ENCODE assay signal across 8 mouse cellular contexts in genomic region chr6:66535028-66535862, GRCm38 (mm10). TPM values are rescaled to one million over a fixed set of nuclear protein-coding genes. Genes with fewer than 3 reads are reported as not detected.
DNase-seq lines count a peak whose midpoint lies in the region; ATAC-seq and TF ChIP-seq lines count a peak whose summit lies in the region.

Gene Mad2l1, plus strand, starts transcription at chr6:66535390.

- peak within 1 kb of the TSS; percentile 83 for H3K4me3 ChIP-seq in G1E (ENCODE audit: low read depth, low read length)
- peak within 1 kb of the TSS; percentile 86 for H3K4me3 ChIP-seq in forebrain, embryonic 16.5 days (replicated peaks; ENCODE audit: low read length)
- peak within 1 kb of the TSS; percentile 57 for H3K4me3 ChIP-seq in layer of hippocampus, adult 2 months
- H3K4me3 ChIP-seq in lung, embryonic 14.5 days (ENCODE audit: low read depth, low read length) = peak within 1 kb of the TSS; percentile 78
- H3K4me3 ChIP-seq in olfactory bulb, adult 2 months (ENCODE audit: insufficient read depth, low read depth, low read length) = peak within 1 kb of the TSS; percentile 81
- H3K4me3 ChIP-seq in thymus, adult 2 months (ENCODE audit: control insufficient read depth, insufficient read depth, low read length) = peak within 1 kb of the TSS; percentile 78

- H3K4me1 ChIP-seq in G1E (ENCODE audit: insufficient read depth, low read depth, low read length) = peaks cover 17% of the 10 kb centered on the region
- peaks cover 13% of the 10 kb centered on the region for H3K4me1 ChIP-seq in forebrain, embryonic 16.5 days (replicated peaks; ENCODE audit: control insufficient read depth, insufficient read depth, low read length)
- no peaks in the 10 kb centered on the region; the same call in 1 of the 2 replicates for H3K4me1 ChIP-seq in lung, embryonic 14.5 days (ENCODE audit: insufficient read depth)
- no peaks in the 10 kb centered on the region for H3K4me1 ChIP-seq in olfactory bulb, adult 2 months (ENCODE audit: control insufficient read depth, insufficient read depth, low read length)
- no peaks in the 10 kb centered on the region for H3K4me1 ChIP-seq in thymus, adult 2 months (replicated peaks; ENCODE audit: control insufficient read depth, insufficient read depth, low read length)

- peak within 1 kb of the TSS; percentile 90 for H3K27ac ChIP-seq in forebrain, embryonic 16.5 days (ENCODE audit: low read length)
- peak within 1 kb of the TSS; percentile 91 for H3K27ac ChIP-seq in layer of hippocampus, adult 2 months
- H3K27ac ChIP-seq in lung, embryonic 14.5 days (ENCODE audit: low read depth) = peak within 1 kb of the TSS; percentile 91
- peak within 1 kb of the TSS; percentile 68 for H3K27ac ChIP-seq in olfactory bulb, adult 2 months (ENCODE audit: insufficient read depth, low read depth, low read length)
- peak within 1 kb of the TSS; percentile 86 for H3K27ac ChIP-seq in thymus, adult 2 months (ENCODE audit: control insufficient read depth, insufficient read depth, low read length)

- H3K9ac ChIP-seq in forebrain, embryonic 16.5 days (replicated peaks; ENCODE audit: low read depth, low read length) = peak within 1 kb of the TSS; percentile 74
- peak within 1 kb of the TSS; percentile 80 for H3K9ac ChIP-seq in lung, embryonic 14.5 days

- no peak for TF ChIP-seq CTCF in G1E (IDR thresholded peaks at IDR 0.05; ENCODE audit: low read depth, low read length)
- TF ChIP-seq CTCF in layer of hippocampus, adult 2 months (conservative IDR thresholded peaks at IDR 0.05) = peak; percentile 49
- peak; percentile 29; the same call in 1 of the 2 replicates for TF ChIP-seq CTCF in lung, embryonic 14.5 days (IDR thresholded peaks at IDR 0.05; ENCODE audit: low read depth)
- peak; percentile 45; the same call in 1 of the 2 replicates for TF ChIP-seq CTCF in olfactory bulb, adult 2 months (IDR thresholded peaks at IDR 0.05; ENCODE audit: insufficient read depth, low read depth, low read length)
- TF ChIP-seq CTCF in thymus, adult 2 months (IDR thresholded peaks at IDR 0.05; ENCODE audit: borderline replicate concordance, control insufficient read depth, extremely low read depth, insufficient read depth, low read length, poor library complexity) = no peak

- H3K27me3 ChIP-seq in G1E (ENCODE audit: insufficient read depth, low read length) = no peaks in the 10 kb centered on the region
- H3K27me3 ChIP-seq in forebrain, embryonic 16.5 days (replicated peaks; ENCODE audit: control insufficient read depth, insufficient read depth, low read length) = no peaks in the 10 kb centered on the region
- no peaks in the 10 kb centered on the region for H3K27me3 ChIP-seq in lung, embryonic 14.5 days (ENCODE audit: insufficient read depth, low read length)
- no peaks in the 10 kb centered on the region for H3K27me3 ChIP-seq in thymus, adult 2 months (ENCODE audit: control insufficient read depth, insufficient read depth, low read length)

- no peaks in the 10 kb centered on the region for H3K9me3 ChIP-seq in G1E (replicated peaks)
- H3K9me3 ChIP-seq in forebrain, embryonic 16.5 days (ENCODE audit: control insufficient read depth, low read length) = no peaks in the 10 kb centered on the region
- H3K9me3 ChIP-seq in lung, embryonic 14.5 days (ENCODE audit: low read depth, low read length) = no peaks in the 10 kb centered on the region

- DNase-seq in G1E (ENCODE audit: low spot score) = peak; percentile 95
- DNase-seq in cerebellum, adult 18-20 months = peak; percentile 97 to 98
- peak; percentile 95 to 97 for DNase-seq in heart, postnatal 36 days
- DNase-seq in layer of hippocampus, adult 2 months (ENCODE audit: low spot score in 2 of 2) = peak; percentile 94 to 98
- DNase-seq in lung, embryonic 14.5 days = peak; percentile 99
- peak; percentile 98 for DNase-seq in thymus, adult 2 months

- intact Hi-C loops in heart, postnatal 36 days (cut with DNase I) = loop anchor here (10.0 kb wide), 6 partner anchors 360 to 1490 kb away; partner anchors contain the start of genes Gadd45a, Gng12 and Smarcad1

- peak within 1 kb of the TSS; percentile 88 for H3K4me2 ChIP-seq in forebrain, embryonic 16.5 days (ENCODE audit: low read length)
- peak within 1 kb of the TSS; percentile 68 for H3K4me2 ChIP-seq in lung, embryonic 14.5 days

- TF ChIP-seq POLR2A in olfactory bulb, adult 2 months (IDR thresholded peaks at IDR 0.05; ENCODE audit: insufficient read depth, low read depth, low read length) = peak; percentile 20; the same call in 1 of the 2 replicates
- TF ChIP-seq POLR2A in thymus, adult 2 months (IDR thresholded peaks at IDR 0.05; ENCODE audit: control insufficient read depth, extremely low read depth, insufficient read depth, low read length, poor library complexity) = no peak

- H3K36me3 ChIP-seq in G1E (replicated peaks) = peaks cover 29% of the 10 kb centered on the region
- peaks cover 7% of the 10 kb centered on the region; the same call in 1 of the 2 replicates for H3K36me3 ChIP-seq in forebrain, embryonic 16.5 days (ENCODE audit: control insufficient read depth, insufficient read depth)
- H3K36me3 ChIP-seq in lung, embryonic 14.5 days (ENCODE audit: insufficient read depth) = peaks cover 23% of the 10 kb centered on the region
- H3K36me3 ChIP-seq in thymus, adult 2 months (ENCODE audit: control insufficient read depth, insufficient read depth, low read length) = peaks cover 13% of the 10 kb centered on the region; the same call in 1 of the 2 replicates

- under 1% methylated on average over 57 of the region's 57 CpGs for WGBS in forebrain, embryonic 16.5 days
- WGBS in lung, embryonic 14.5 days = under 1% methylated on average over 57 of the region's 57 CpGs
- under 1% methylated on average over 57 of the region's 57 CpGs for WGBS in olfactory bulb, adult 2 months
- under 1% methylated on average over 57 of the region's 57 CpGs for WGBS in thymus, adult 2 months

- ATAC-seq in G1E (ENCODE audit: extremely low read depth, insufficient number of reproducible peaks, low FRiP score, poor library complexity, severe bottlenecking) = peak; percentile 94
- peak; percentile 98 for ATAC-seq in forebrain, embryonic 16.5 days
- peak; percentile 99 for ATAC-seq in lung, embryonic 14.5 days (ENCODE audit: insufficient read depth)

RNA-seq across cellular contexts. Expression of gene Mad2l1, which starts in this region (rescaled TPM):
- total RNA-seq in G1E (2014; fragmentation: Nextera tagmentation) = 233 TPM in 2 replicates
- 137 and 159 TPM in 2 replicates for total RNA-seq in G1E (2017)
- polyA plus RNA-seq in G1E (2012) = 6.0 and 7.9 TPM in 2 replicates
- 36.3 and 43.9 TPM in 2 replicates for polyA plus RNA-seq in forebrain, embryonic 16.5 days (2015; fragmentation: Nextera tagmentation; extraction: Ambion mirVana)
- total RNA-seq in heart, postnatal 36 days (2021) = 1 to 10 TPM; 2.7 to 3.1 TPM
- 1 to 10 TPM; 6.0 to 6.1 TPM for total RNA-seq in layer of hippocampus, adult 2 months (2021)
- 155 and 159 TPM in 2 replicates for polyA plus RNA-seq in lung, embryonic 14.5 days (2014; fragmentation: Nextera tagmentation; extraction: Ambion mirVana)
- polyA plus RNA-seq in olfactory bulb, adult 2 months (2012; ENCODE audit: insufficient read depth, insufficient read length, low replicate concordance, missing spikeins) = not detected in 2 replicates
- polyA plus RNA-seq in thymus, adult 2 months (2012; rRNA removed) = 44.3 and 52.3 TPM in 2 replicates

Comparison
In these comparisons a context has a peak if more than half of its experiments do, and no peak if none do; other contexts are left out.
1. Peak in every context shown above with its lines: DNase-seq, ATAC-seq, H3K4me3 ChIP-seq and H3K27ac ChIP-seq.
2. RNA of gene Mad2l1 (total RNA-seq): 137 to 233 TPM in G1E; 6.0 to 6.1 TPM in layer of hippocampus, adult 2 months and 2.7 to 3.1 TPM in heart, postnatal 36 days; every median in the first group is over 10 times any median in the second.
3. CTCF ChIP-seq: peak in layer of hippocampus, adult 2 months (single experiment), lung, embryonic 14.5 days (single experiment) and olfactory bulb, adult 2 months (single experiment); none in G1E (single experiment) and thymus, adult 2 months (single experiment).